Mouse (Mus musculus): Measurements from ENCODE around the gene Tnk1.

DNA sequence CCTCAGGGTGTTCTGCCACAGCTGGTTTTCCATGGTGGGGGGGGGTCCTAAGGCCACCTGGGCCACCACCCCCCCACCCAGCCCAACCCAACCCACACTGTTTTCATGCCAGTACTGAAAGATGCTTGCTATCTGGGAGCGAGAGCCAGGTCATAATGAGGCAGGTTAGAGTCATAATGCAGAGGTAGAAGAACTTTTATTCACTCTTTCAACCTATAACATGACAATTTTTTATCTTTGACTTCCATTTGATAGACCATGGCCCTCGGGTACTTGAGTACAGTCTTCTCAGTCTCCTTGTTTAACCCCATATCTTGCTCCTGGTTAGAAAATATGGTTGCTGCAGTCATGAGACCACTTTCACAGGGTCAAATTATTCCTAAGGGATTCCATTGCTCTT is 40.2 kb downstream of the Tnk1 start, which contains the start of gene Spem2:
- TF ChIP-seq CTCF (IDR thresholded peaks at IDR 0.05; ENCODE audit: low read depth) = no peak
- TF ChIP-seq EP300 (IDR thresholded peaks at IDR 0.05; ENCODE audit: low read depth) = no peak
